Mouse (Mus musculus): ENCODE results near the gene Slc35c1. TPM values are rescaled to one million over a fixed set of nuclear protein-coding genes. Genes with fewer than 3 reads are reported as not detected.

Gene Slc35c1
- polyA plus RNA-seq, 1 experiment from 2014 or later: 14.8 TPM

DNA sequence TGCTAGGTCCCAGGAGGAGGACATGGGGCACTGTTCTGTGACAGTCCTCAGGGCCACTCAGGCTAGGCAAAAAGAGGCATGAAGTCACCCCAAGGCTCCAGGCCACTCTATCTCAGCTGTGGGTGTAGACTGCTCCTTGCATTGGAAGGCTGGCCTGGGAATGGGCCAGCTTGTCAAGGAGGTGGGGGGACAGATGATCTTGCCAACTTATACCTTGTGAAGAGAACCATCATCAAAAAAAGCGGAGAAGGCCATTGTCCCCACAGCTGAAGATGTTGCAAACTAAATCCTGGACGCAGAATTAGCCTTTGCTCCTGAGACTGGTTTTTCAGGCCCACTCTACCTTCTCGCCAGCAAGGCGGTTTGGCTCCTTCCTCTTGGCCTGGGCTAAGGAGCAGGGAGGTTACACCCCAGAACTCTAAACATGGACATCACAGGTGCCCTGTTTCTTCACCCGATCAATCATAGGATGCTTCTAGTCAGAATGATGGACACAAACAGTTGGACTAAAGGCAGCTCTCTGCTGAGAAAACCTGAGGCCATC, 56.5 kb downstream of the Slc35c1 start:
- Histone ChIP-seq H3K4me1 (replicated peaks; ENCODE audit: insufficient read depth, low read length) (no peaks in the 10 kb centered on the region), H3K4me2 (ENCODE audit: low read length) (no peak overlapping the region), H3K27ac (no peak overlapping the region), H3K27me3 (ENCODE audit: insufficient read depth, low read length) (no peaks in the 10 kb centered on the region), H3K36me3 (ENCODE audit: insufficient read depth, low read length) (peaks cover 29% of the 10 kb centered on the region; the same call in 1 of the 2 replicates), H3K4me3 (replicated peaks; ENCODE audit: low read depth, low read length) (no peak overlapping the region), H3K9ac (ENCODE audit: low read depth, low read length) (no peak overlapping the region), H3K9me3 (replicated peaks; ENCODE audit: low read length) (no peaks in the 10 kb centered on the region)
- WGBS: 93% methylated on average over 5 of the region's 5 CpGs
- DNase-seq (ENCODE audit: low spot score) (no peak), ATAC-seq (replicated peaks; ENCODE audit: low FRiP score, low read depth) (no peak)
- no peak for TF ChIP-seq CTCF (IDR thresholded peaks at IDR 0.05; ENCODE audit: low read depth)

Other genes with a start within 250 kb of the Slc35c1 start
- 34.3 and 36.8 TPM in 2 replicates for gene Pex16, start 85.9 kb downstream of the Slc35c1 start, polyA plus RNA-seq (2015; fragmentation: Nextera tagmentation; extraction: Ambion mirVana)
- 30.6 and 34.3 TPM in 2 replicates for gene Large2, start 85.7 kb downstream of the Slc35c1 start, polyA plus RNA-seq (2015; fragmentation: Nextera tagmentation; extraction: Ambion mirVana)
- gene 1700029I15Rik, start 78.0 kb downstream of the Slc35c1 start, polyA plus RNA-seq (2015; fragmentation: Nextera tagmentation; extraction: Ambion mirVana): 1.8 and 2.5 TPM in 2 replicates
- gene Mapk8ip1, start 59.3 kb downstream of the Slc35c1 start, polyA plus RNA-seq (2015; fragmentation: Nextera tagmentation; extraction: Ambion mirVana): 25.9 and 28.2 TPM in 2 replicates
- 10.1 and 12.8 TPM in 2 replicates for gene Cry2, start 26.5 kb downstream of the Slc35c1 start, polyA plus RNA-seq (2015; fragmentation: Nextera tagmentation; extraction: Ambion mirVana)
- 6.6 and 6.8 TPM in 2 replicates for gene Chst1, start 139.2 kb upstream of the Slc35c1 start, polyA plus RNA-seq (2015; fragmentation: Nextera tagmentation; extraction: Ambion mirVana)